Mouse (Mus musculus) hindlimb bud, embryonic 11.5 days (tissue): ENCODE measurements around the gene Pskh1.

Experiments
- DNase-seq: peaks from one replicate; pipeline ENCODE4 v3.0.0-alpha.2; 2012; ENCODE audit warnings: low read depth, low spot score; ENCODE audit errors: extremely low spot score

Pskh1 gene

DNA sequence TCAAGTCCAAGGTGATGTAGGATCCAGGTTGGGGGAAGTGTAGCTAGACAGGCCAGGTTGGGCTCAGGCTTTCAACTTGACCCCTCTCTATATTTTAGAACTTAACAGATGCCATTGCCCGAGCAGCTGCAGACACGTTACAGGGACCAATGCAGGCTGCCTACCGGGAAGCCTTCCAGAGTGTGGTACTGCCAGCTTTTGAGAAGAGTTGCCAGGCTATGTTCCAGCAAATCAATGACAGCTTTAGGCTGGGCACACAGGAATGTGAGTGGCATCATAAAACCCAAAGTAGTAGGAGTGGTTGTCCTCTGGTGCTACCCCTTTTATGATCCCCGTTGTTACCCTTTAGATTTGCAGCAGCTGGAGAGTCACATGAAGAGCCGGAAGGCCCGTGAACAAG, 9.4 kb upstream of the Pskh1 start:
- no peak for DNase-seq

DNA sequence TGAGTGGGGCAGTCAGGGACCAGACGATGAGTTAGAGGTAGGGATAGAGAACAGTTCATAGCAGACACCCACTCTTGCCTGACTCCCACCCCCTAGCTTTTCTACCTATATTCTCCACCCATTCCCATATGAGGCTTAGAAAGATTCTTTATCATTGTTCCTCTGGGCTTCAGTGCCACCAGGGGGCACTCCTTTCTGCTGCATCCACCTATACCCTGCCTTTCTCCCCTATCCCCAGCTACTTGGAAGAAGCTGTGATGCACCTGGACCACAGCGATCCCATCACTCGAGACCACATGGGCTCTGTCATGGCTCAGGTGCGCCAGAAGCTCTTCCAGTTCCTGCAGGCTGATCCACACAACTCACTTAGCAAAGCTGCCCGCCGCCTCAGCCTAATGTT, 7.8 kb upstream of the Pskh1 start:
- no peak for DNase-seq

DNA sequence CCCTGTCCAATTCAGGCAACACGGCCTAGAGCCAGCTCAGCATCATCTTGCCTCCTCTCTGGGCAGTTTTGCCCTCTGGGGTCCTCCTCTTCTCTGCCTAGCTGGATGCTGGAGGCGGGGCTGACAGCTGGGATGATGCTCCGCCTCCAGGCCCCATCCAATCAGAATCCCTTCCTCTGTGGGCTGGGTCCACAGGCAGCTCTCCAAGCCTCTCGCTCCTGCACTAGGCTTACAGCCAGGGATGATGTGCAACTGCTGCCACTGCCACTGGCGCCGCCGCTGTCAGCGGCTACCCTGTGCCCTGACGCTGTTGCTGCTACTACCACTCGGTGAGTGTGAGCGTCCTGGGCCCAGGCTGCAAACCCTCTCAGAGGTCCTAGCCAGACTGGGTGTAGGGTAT, 6.9 kb upstream of the Pskh1 start, which contains the start of gene Nrn1l:
Nrn1l (plus strand) TSS at position 229 of the 400 bp plus-strand sequence.
- DNase-seq = peak; percentile 39

DNA sequence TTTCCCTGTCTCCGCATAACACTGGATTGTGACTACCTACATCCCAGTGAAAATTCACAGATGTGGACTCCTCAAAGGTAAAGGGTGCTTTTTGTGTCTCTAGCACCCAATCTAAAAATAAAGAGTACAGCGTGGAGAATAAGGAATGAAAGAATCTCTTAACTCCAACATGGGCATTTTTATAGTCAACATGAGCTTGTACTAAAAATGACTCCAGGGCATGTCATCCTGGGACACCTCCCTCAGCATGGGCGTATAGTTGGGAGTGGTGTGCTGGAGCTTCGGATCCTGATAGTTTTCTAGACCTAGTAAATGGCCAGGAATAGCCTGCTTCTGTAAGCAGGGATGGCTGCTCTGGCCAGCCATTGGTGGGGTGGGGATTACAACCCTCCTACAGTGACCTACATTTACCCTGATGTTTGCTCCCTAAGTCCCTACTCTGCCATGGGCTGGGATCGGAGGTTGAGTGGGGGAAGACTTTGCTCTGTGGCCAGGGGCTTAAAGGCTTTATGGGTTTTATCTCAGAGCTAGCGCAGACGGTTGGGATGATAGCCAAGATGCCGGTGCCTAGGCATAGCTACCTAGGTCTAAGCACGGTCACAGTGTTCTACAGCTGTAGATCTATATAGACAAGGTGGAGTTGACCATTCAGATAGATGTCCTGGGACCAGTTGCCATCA, 2.3 kb upstream of the Pskh1 start:
- no peak for DNase-seq

DNA sequence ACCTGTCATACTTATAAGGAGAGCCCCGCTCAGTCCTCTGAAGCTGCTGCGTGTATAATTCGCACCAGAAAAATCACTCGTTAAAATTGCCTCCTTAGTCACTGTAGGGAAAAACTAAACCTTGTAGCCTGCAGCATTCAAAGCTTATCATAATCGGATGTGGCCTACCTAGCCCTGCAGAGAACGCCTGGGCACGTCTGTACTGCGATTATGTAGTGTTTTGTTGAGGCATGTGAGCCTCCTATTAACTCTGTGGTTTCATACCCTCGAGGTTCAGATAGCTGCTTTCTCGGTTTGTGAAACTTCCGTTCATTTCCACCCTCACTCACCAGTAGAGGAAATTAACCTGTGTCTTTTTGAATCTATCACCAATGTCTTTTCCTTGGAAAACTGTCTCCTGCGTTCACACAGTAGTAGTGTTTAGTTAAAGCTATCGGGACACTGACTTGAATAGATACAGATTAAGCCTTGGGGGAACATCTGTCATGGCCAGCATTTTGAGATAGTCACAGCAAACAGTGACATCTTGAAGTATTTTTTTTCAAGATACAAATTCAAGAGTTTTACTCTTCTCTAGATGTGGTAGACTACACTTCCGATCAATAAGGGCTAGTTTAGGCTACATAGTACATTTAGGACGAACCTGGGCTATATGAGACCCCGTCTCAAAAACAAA, 838 bp downstream of the Pskh1 start:
- DNase-seq = no peak

DNA sequence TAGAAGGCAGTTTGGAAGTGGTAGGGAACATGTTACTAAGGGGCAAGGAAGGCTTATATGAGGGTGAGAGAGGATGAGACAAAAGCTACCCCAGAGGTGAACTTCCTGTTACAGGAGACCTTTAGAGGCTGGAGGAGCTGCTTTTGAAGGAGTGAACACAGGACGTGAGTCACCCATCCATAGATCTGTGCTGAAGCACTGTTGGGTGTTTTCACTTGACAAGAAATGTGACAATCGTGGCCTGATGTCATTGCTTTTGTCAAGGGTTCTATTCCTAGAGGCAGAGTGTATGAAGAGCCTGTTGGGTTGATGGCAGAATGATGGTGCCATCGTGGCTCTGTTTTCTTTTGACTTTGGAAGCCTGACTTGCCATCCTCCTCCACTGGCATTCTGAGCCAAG, 19.1 kb downstream of the Pskh1 start:
- DNase-seq = no peak

DNA sequence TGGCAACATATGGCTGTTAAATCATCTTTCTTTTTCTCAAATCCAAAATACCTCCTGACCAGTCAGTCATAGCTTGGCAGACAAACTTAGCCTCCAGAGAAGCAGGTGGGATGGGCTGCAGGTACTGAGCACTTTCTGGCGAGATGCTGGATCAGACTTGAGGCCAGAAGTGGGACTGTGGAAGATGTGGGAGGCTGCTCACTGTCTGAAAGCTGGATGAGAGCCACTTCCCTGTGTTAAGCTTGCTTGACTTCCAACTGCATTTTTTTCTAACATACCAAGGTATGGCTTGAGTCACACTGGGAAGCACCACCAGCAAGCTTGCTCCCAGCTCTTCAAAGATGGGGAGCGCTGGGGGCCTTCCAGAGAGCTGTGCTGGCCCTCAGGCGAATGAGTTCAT, 24.9 kb downstream of the Pskh1 start:
- no peak for DNase-seq

DNA sequence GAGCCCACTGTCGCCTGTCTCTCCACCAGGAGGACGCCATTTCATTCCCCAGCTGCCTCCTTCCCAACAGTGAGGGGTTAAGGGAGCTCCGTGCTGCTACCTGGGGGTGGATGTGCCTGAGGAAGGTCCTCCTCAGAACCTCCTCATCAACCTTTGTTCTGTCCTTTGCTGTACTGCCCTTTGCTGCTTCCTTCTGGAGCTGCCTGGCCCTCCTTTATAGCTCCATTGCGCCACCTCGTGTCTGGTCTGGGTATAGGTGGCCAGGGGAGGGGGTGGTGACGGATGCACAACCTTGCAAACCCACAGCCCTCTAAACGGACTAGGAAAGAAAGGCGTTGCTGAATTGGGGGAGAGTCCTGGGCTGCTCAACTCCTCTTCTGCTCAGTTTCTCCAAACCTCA, 30.4 kb downstream of the Pskh1 start:
- DNase-seq = peak; percentile 54

DNA sequence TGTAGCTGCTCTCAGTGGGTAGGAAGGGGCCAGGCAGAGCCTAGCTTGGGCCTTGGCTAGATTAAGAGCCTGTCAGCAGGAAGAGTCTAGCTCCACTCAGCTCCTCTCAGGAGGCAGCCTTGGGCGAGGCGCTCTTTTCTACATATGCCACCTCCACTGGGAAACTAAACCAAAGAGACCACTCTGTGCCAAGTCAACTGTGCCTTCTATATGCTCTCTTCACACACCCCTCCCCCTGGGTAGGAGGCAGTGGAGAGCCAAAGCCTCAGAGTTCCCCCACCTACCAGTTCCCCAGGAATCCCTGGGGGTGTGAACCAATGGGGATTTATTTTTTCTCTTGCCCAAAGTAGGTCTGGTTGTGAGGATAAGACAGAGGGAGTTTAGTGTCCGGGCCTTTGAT, 31.0 kb downstream of the Pskh1 start:
- DNase-seq = no peak

DNA sequence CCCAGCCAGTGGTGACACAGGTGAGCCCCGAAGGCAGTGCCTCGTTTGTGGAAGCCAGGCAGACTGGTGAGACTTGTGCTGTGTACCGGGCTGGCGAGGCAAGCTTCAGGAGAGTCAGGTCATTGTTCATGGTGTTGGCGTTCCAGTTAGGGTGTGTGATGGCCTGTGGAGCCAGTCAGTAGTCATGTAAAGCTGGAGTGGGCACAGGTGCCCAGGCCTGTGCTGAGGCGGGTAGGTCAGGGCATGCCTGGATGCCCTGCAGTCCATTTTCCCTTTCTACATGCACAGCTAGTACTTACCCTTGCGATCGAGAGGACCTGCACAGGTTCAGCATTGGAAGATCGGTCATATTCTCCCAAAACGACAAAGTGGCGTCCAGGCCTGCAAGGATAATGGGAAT, 32.3 kb downstream of the Pskh1 start:
- DNase-seq = no peak

DNA sequence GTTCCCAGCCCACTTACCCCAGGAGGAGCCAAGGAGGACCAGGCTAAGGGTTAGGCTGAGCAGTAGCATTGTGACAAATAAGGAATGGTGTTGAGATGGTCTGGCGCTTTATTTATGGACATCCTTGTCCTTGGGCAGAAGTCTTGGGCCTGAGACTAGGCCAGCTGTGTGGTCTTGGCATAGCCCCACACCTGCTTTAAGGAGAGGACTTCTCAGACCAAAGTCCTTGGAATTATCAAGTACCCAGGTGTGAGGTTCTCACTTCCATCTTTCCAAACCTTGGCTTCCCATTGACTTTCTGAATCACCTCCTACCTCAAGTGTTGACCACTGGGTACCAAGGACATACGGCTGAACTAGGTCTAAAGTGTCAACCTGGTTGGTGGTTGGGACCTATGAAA, 33.5 kb downstream of the Pskh1 start, which contains the start of gene Ctrl:
Ctrl (minus strand) TSS at position 101 of the 400 bp plus-strand sequence.
- no peak for DNase-seq

DNA sequence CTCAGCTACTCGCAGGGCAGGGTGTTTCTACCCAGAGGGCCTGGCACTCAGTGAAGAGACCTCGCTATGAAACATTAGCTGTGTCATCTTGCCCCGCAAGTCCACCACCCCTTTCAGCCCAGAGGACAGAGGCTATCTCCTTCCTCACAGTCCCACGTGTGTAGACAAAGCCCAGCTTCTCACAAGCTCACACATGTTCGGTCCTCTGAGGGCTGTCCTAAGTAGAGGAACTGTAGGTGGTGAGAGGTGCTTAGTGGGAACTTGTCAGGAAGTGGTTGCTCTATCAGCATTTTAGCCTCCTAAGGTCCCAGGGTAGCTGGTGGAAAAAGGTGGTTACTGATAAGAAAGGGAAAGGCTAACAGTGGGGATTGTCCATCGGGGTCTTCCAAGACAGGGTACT, 34.9 kb downstream of the Pskh1 start:
- DNase-seq = no peak

DNA sequence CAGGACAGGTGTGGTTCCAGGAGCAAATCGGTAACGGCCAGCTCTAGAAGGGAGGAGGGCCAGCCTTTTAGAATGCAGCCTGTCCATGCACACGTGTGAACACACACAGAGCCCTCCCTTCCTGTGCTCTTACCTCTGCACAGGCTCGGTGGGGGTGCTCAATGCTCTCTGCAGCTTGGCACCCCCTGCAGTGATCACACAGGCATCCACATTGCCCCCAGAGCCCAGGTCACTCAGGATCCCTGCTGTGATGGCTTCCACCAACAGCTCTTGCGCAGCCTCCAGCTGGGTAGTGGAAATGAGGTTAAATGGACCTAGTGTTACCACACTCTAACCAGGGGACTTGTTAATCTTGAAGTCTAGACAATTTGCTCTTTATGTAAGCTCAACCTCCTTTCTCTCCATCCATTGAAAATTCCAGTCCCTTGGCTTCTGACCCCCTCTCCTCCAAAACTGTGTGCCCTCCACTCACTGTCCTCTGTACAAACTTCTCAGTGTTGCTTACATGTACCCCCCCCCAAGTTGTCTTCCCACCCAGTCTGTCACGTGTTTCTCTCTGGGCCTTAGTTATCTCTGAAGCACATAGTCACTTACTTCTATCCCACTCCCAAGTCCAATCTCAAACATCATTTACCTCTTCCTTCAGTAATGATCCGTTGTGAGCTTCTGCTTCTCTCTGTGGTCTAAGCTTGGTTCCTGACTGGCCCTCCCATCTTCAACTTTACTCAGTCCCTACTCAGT, 35.8 kb downstream of the Pskh1 start:
- no peak for DNase-seq

DNA sequence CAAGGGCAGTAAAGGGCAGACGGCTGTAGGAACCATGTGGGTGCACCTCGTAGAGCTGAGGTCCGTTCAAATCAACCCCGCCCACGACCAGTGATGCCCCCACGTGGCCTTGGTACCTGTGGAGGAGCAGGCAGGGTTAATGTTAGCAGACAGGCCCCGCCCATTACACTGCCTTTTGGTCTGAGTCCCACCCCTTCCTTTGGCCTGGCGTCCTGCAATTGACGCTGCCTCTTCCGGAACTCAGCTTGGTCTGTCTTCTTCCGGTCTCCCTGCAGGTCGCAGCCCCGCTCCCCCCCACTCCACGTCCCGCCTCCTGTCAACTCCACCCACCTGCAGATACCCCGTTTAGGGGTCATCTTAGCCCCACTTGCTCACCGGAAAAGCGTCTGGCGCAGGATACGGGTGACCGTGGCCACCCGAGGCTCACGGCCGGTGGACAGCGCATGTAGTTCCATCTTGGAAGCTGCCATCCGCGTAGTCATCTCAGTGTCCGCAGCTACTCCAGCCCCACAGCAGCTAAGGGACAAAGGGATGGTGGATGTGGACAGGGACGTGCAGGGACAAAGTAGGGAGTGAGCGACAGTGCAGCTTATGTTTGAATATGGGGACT, 36.7 kb downstream of the Pskh1 start:
- DNase-seq = peak; percentile 47

DNA sequence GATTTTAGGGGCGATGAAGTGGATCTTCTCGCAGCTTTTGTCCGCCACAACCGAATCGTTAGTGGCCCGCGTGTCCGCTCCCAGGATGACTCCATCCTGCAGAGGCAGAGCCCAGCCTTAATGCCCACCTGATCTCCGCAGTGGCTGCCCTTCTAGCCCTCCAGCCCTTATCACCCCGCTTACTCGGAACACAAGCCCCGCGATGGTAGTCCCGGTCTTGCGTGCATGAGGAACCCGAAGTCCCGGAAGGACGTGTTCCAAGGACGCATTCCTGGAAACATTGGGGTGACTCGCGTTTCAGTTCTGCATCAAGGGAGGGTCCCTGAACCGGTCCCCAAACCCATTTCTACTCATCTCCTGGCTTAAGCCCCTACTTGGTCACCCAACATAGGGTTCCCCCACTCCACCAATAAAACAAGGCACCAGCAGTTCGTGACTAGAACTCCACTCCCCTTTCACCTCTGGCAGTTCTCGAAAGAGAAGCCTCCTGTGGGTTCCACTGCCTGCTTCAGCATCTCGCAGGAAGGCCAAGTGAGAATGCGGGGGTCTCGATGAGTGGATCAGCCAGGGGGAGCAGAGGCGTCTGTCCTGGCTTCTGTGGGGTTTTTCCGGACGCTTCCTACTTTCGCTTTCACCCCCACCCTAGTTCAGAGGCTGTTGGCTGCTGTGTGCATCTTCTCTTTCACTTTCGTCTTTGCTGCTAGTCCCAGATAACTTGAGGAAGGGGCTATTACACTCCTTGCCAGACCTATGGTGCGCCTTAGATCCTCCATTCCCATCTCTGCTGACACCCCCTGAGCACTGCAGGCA, 37.5 kb downstream of the Pskh1 start:
- DNase-seq = no peak

DNA sequence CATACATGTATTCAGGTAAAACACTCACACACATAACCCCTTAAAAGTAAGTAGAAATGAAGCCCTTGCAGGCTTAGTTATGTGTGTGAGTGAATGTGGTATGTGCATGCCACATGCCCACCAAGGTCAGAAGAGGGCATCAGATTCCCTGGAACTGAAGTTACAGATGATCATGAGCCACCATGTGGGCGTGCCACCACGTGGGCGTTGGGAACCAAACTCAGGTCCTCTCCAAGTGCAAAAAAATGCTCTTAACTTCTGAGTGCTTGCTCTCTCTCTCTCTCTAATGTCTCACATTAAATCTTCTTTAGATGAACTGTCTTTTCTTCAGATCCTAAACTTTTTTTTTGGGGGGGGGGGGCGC, 38.0 kb downstream of the Pskh1 start, which contains the start of gene Psmb10:
Psmb10 (minus strand) TSS at position 139 of the 364 bp plus-strand sequence.
- no peak for DNase-seq

DNA sequence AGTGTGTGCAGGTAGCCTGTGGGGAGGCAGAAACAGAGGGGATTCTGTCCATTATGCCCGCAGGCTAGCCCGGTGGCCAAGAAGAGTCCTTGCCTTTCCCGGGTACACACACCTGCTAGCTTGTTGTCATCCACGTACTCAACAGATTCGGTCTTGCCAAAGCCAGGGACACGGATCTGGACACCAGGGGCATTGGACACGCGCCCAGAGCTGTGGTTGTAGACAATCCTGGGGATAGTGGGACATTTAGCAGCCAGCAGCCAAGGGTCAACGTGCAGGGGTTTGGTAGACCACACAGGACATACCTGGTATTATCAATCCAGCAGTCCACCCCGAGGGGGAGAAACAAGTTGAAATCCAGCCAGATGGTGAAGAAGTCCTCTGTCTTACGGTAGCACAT, 41.8 kb downstream of the Pskh1 start:
- DNase-seq = no peak

DNA sequence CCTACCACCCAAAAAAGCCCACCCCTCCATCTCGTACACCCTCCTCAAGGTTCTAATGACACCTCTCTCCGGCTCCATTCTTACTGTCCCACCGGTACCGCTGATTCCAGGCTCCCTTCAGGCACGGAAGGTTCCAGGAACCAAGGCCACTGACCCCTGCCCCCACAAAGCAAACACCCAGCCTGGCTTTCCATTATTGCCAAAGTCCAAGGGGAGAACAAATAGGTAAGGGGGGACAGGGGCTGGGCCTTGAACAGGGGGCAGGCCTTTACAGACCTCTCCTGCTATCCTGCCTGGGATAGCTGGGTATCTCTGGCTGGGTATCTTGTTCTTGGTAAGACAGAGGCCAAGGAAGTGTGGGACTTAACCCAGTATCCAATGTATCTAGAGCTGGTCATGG, 42.3 kb downstream of the Pskh1 start:
- no peak for DNase-seq

DNA sequence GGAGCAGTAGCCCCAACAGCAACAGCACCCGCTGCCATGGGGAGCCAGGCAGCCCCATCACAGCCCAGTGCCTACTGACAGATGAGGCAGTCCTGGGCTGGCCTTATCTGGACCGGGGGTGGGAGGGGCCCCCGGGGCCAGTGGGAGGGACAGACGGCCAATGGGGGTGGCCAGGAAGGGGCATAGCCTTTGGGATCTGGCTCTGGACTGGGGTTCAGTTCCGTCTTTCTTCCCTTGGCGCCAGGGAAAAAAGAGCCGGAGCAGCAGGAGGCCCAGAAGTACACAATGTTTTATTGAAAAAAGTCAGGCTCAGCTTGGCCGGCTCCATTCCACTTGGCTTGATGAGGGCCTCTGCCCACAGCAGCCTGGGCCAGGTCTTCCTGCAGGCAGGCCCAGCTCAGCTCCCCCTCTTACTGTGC, 43.1 kb downstream of the Pskh1 start, which contains the start of gene Lcat:
Lcat (minus strand) TSS at position 62 of the 419 bp plus-strand sequence.
- no peak for DNase-seq

DNA sequence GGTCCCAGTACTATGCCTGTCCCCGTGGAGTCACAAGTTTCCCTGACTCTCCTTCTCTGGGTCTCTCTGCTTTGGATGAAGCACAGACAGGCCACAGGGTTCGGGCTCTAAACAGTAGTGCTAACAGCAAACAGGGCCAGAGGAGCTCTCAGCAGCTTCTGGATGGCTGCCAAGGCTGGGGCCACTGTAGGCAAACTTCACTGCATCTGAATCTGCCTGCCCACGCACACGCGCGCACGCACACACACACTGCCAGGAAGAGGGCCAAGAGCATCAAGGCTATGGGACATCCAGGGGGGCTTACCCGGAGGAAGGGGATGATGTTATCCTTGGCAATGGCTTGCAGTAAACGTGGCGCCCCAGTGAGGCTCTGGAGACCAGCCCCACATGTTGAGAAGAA, 49.1 kb downstream of the Pskh1 start:
- no peak for DNase-seq
